Mouse (Mus musculus) small intestine, adult 2 months (tissue): ENCODE data around the gene Clca2.

Experiments
- CTCF ChIP-seq: fragments of 200-500 bp; IDR thresholded peaks from 2 replicates; pipeline ENCODE4 v1.5.1; 2012; ENCODE audit warnings: low read depth, mild to moderate bottlenecking, control low read depth, inconsistent platforms, low read length, moderate library complexity, mixed read lengths; ENCODE audit not compliant: insufficient replicate concordance, insufficient read length; ENCODE audit errors: extremely low read depth
- POLR2A ChIP-seq: fragments of 200-500 bp; IDR thresholded peaks from 2 replicates; pipeline ENCODE4 v1.6.1; 2012; ENCODE audit warnings: low read depth, mild to moderate bottlenecking, control low read depth, inconsistent platforms, low read length, moderate library complexity

- TF ChIP-seq CTCF: no peak
- TF ChIP-seq POLR2A: no peak
Measured at GRCm38 (mm10) chr3:145087857-145088598, 11.2 kb downstream of the Clca2 start.
